Mouse (Mus musculus): Measurements from ENCODE around the gene Stx3.

Stx3 gene

GRCm38 (mm10) chr19:11727304-11727703 lies 91.9 kb downstream of the Stx3 start:
- no peak for DNase-seq (ENCODE audit: low spot score in 2 of 2)

GRCm38 (mm10) chr19:11725915-11726314 lies 93.3 kb downstream of the Stx3 start:
- no peak for DNase-seq (ENCODE audit: low spot score in 2 of 2)
